Mouse (Mus musculus): ENCODE data around the gene Smpd4.
A peak's percentile ranks its signal among the peaks of the same experiment; 100 is the strongest.
"Not testable (repeated sequence)": the region's sequence is repeated elsewhere in the genome, so short reads cannot be mapped to it uniquely, and the experiment has no call there.

The Smpd4 gene

DNA sequence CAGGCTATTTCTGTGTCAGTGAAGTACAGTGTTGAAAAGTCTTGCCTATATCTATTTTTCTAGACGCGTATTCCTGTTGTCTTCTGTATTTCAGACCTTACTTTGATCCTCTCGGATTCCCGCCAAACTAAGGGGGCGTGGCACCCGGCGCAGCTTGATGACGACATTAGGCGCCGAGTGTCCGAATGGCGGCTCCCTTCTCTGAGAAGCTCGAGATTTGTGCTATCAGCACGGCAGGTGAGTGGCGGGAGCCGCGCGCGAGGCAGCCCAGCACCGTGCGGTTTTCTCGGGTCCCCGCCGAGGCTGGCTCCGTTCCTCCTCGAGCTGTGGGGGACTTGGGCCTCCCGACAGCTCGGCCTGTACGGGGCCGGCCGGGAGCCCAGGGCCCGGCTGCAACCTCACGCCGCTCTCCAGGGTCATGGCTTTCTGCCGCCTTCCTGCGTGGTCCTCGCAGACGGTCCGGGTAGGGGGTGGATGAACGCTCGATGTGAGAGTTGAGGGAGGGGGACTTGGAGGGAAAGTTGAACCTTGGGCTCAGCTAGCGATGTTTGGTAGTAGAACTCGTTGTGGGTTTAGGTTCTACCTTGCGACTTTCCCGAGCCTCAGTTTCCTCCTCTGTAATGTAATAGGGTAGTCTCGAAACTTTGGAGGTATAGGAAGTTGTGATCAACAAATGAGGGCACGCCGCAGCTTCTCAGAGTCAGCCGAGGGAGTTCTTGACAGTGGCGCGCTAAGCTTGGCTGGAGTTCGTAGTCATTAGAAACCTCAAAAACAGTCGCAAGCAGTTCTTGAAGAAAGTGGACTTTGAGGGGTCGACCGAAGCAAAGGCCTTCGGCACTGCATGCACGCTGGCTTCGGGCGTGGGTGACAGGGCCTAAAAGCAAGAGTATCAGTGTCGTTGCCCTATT is at the start of gene Smpd4:
Smpd4 (plus strand) TSS at position 157 of the 908 bp plus-strand sequence.
- DNase-seq = peak; percentile 91 to 95

DNA sequence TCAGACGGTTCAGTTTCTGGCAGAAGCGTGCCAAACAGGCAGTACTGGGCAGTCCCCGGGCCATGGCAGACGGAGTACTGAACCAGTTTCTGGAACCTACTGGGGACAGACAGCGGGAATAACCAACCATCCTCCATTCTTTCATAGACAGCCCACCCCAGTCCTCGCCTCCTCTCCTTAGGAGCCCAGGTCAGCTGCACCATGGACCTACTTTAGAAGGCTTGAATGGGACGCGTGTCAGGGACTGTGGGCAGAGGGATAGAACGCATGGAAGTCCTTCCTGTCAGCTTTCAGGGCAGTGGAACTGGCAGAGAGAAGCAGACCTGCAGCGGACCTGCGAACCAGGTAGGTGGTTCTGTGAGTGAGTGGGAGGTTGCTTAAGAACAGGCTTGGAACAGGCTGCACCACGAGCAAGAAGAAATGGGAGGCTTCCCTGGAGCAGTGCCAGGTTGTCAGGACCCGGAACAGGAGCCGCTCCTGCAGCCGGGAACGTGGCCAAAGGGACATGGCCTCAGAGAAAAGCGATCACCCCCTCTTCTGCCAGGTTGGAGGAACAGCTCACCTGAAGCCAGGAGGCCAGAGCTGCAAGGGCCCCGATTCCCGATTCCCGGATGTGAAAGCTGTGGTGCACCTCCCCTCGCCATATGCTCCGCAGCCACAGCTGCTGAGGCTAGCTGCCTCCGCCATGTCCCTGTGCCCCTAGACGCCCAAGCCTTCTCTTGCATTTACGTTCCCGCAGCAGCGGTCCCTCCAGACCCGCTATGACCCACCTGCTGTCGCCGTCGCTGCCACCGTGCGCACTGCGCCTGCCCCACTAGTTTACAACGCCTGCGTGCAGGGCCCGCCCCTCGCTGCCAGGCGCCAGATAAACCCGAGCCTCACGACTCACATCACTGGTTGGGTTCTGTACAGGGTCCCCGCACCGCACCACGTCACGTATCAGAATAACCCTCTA is 43.0 kb upstream of the Smpd4 start:
- peak; percentile 85 to 88 for DNase-seq

DNA sequence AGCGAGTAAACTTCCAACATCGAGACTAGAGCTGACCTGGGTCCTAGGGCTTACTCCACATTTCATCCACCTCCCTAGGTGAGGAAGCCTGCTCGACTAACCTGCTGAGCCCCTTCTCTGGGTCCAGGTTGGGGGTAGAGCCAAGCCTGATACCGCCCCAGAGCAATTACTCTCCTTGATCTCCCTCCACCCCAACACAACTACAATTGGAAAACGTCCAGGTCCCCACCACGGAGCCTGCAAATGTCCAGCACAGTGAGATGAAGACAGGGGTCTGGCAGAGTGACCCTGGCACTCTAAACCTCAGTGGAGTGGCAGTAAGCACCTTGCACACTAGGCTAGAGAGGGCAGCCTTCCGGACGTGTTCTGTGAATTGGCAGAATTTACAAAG is 42.3 kb upstream of the Smpd4 start:
- DNase-seq = no peak

DNA sequence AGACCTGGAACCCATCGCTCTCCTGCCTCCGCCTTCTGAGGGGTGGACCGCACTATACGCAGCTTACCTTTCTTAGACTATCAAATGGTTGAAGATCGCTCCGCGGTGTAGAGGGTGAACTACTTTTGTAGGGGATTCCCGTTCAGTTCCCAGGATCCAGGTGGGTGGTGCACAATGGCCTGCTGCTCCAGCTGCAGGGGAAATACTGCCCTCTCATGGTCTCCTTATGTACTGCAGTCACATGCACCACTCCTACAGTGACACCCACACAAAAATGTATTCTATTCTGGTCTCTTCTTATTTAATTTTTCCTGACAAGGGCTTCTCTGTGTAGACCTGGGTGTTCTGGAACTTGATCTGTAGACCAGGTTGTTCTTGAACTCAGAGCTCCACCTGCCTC is 36.1 kb upstream of the Smpd4 start, which contains the start of gene Slc7a4:
Slc7a4 (minus strand) TSS at position 151 of the 400 bp plus-strand sequence.
- DNase-seq = peak in 1 of 2 experiments; percentile 15

DNA sequence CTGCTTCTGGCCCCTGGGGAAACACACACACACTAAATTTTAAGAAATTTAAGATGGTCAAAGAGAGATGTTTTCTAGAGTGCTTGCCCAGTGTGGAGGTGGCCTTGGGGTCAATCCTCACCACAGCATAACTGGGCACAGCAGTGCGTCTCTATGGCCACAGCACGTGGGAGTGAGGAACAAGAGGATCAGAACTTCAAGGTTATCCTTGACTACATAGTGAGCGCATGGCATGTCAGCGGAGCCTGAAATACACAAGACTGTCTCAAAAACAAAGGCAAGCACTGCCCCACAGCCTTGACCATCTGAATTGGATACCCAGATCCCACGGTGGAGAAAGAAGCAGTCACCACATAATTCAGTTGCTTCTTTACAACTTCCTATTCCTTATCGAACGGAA is 34.6 kb upstream of the Smpd4 start:
- DNase-seq = no peak

DNA sequence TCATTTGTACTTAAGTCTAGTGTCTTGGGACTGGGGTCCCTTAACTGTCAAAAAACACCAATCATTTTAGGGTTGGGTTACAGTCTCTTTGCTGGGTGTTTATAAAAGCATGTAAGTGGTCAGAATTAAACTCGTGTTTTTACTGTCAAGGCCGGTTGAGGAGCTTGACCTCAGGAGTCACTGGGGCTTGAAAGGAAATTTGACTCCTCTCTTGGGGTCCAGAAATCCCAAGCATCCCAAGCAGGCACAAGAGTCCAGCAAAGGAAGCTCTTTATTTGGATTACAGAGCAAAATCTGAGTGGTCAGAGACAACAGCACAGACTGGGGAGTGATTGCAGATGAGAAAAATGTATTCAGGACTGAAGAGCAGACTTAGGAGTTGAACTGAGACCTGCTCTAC is 28.4 kb upstream of the Smpd4 start:
- DNase-seq = no peak

DNA sequence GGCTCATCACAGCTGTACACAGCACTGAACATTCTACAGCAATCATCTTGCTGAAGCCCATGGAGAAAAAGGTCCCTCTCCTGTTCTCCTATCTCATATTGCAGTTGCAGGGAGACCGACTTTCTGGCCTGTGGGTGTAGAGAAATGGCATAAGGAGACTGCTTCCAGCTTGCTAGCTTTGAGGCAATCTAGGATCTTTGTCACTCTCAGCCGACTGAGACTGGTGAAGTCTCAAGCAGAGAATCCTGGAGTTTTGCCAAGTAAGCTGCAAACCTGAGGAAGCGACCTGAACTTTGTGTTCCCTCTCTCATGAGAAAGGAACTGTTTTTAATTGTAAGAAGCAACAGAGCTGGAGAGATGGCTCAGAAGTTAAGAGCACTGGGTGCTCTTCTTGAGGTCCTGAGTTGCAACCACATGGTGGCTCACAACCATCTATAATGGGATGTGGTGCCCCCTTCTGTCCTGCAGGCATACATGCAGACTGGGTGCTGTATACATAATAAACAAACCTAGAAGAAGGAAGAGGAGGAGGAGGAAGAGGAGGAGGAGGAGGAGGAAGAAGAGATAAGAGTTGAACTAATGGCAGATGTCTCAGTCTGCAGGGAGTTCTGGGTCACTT is 18.1 kb upstream of the Smpd4 start:
- DNase-seq = no peak

DNA sequence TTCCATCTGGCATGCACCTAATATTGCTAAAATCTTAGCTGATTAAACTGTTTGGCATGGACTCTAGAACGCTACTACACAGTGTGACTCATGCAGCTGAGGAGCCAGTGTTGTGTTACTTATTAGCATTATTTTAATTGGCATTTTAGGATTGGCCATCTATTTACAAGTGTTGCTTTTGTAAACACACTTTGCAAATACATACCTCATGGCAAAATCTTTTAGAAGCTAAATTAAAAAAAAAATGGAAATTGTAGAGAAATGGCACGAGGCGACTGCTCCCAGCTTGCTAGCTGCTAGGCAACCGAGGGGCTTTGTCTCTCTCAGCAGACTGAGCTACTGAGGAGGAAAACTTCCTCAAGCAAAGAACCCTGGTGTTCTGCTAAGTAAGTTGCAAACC is 14.2 kb upstream of the Smpd4 start:
- DNase-seq = no peak

DNA sequence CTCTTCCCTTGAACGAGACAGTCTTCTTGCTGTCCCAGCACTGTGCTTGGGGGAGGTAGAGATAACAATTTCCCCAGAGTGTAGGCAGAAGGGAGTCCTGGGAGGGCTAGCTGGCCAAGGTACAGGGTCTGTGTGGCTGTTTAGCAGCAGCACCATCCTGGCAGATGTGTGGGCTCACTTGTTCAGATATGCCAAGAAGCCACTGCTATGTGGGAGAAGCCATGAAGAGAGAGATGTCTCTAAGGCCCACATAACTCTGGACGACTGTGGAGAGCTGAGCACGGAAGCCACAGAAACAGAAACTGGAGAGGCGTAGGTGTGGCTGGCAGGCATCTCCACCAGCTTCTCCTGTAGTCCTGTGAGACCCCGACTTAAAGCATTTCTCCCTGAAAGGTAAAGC is 13.5 kb upstream of the Smpd4 start:
- no peak for DNase-seq

DNA sequence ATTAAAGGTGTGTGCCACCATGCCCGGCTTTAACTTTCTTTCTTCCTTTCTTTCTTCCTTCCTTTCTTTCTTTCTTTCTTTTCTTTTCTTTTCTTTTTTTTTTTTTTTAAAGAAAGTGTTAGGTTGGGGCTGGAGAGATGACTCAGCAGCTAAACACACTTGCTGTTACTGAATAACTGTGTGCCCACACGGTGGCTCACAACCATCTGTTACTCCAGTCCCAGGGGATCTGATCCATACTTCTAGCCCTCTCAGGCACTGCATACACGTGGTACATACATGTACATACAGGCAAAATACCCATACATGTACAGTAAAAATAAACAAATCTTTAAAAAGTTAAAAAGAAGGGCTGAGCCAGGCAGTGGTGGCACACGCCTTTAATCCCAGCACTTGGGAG is 7.8 kb upstream of the Smpd4 start:
- no peak for DNase-seq

DNA sequence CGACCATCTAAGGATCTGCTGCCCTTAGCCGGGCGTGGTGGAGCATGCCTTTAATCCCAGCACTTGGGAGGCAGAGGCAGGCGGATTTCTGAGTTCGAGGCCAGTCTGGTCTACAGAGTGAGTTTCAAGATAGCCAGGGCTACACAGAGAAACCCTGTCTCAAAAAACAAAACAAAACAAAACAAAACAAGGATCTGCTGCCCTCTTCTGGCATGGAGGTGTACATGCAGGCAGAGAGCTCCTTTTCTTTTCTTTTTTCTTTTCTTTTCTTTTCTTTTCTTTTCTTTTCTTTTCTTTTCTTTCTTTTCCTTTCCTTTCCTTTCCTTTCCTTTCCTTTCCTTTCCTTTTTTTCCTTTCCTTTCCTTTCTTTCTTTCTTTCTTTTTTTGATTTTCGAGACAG is 4.4 kb upstream of the Smpd4 start:
- not testable (repeated sequence) for DNase-seq

DNA sequence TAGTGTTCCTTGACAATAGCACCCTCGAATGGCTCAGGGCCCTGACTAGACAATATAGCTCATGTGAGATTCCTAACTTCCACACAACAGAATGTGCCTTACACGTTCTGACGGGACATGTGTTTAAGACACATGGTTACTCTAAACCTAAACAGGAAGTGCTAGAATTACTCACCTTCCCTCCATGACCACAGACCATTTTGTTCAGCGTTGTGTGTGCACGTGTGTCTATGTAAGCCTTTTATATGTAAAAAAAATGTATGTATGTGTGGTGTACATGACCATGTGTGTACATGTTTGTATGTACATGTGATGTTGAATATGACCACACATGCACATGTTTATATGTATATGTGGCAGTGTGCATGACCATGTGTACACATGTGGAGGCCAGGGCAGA is 2.9 kb upstream of the Smpd4 start:
- no peak for DNase-seq

DNA sequence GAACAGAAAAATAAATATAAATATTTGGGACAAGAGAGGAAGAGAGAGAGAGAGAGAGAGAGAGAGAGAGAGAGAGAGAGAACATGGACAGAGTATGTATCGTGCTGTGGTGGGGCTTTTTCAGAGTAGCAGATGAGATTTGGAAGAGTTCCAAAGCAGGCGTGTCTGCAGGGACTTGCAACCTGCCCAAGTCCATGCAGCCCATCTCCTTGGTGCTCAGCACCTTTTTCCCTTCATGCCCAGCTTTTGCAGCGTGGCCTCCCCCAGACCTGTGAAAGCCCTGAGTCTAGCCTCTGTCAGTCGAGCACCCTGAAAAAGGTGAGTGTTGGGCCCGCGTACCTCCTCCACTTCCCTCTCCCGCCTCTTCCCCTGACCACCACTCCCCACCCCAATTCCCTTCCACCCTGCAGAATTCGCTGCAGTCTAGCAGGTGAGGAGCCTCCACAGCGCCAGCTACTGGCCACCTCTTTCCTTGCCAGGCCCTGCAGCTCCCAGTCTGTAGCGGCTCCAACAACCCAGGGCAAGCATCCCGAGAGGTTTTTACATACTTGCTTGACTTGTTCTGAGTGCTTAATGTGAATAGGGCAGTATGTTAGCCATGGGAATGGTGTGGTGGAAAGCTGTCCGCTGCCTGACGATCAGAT is 1.1 kb upstream of the Smpd4 start:
- peak; percentile 65 to 69 for DNase-seq

DNA sequence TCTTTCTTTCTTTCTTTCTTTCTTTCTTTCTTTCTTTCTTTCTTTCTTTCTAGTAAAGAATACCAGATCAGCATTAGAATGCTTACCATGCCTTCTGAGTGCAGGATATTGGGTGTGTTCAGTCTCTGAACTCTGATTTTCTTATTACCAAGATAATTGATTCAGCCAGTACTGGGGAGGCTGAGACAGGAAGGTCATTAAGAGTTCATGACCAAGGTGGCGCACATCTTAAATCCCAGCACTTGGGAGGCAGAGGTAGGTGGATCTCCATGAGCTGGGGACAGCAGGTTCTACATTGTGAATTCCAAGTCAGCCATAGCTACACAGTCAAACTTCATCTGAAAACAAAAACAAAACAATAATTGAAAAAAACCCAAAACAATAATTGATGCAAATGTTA is 2.8 kb downstream of the Smpd4 start:
- no peak for DNase-seq

DNA sequence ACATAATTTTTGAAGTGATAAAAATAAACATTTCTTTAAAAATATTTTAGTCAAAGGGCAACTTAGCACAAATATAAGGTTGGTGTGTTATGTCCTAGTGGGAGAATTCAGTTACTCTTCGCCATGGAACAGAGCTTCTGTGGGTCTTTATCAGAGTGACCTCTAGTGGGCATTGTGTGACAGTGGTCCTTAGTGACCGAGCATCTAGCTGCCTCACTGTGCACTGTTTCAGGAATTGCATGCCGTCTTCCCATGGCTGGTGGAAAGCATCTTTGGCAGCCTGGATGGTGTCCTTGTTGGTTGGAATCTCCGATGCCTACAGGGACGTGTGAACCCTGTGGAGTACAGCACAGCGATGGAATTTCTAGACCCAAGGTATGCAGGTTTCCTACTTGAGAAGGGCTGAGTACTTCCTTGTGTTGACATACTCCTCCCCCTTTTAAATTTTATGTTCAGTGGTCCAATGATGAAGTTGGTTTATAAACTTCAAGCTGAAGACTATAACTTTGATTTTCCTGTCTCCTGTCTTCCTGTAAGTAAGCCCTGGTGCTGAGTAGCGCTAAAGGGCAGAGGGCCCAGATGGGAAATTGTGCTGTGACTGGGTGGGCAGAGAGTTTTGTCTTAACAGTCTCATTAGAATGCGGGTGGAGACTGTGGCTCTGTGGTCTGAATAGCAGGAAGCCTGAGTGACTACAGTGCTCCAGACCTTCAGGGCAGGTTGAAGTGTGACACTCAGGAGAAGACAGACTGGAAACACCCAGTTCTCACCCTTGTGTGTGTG is 6.5 kb downstream of the Smpd4 start:
- DNase-seq = no peak

DNA sequence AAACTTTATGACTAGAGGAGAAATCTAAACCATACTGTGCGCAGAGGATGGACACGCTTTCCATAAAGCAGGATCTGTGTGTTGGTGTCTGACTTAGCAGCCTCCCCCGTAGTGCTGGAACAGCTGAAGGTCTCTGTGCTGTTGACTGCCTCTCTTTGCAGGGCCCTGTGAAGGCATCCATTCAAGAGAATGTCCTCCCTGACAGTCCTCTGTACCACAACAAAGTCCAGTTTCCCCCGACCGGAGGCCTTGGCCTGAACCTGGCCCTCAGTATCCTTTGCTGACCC is 7.1 kb downstream of the Smpd4 start:
- DNase-seq = no peak

DNA sequence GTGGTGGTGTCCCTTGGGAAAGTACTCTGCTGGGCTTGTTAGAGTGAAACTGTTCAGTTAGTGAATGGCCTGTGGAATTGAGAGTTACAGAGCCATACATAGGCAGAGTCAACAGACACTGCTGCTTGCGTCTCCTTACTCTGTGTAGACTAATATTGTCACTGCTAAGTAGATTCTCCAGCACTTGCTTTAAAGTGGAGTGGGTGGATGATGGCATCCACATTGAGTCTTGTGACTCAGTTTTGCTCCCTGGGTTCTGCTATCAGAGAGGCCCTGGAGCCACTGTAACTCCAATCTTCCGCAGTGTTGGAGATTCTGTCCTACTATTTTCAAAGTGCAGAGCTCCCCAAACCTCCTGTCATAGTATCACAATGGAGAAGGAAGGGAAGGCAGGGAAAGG is 13.4 kb downstream of the Smpd4 start:
- DNase-seq = no peak

DNA sequence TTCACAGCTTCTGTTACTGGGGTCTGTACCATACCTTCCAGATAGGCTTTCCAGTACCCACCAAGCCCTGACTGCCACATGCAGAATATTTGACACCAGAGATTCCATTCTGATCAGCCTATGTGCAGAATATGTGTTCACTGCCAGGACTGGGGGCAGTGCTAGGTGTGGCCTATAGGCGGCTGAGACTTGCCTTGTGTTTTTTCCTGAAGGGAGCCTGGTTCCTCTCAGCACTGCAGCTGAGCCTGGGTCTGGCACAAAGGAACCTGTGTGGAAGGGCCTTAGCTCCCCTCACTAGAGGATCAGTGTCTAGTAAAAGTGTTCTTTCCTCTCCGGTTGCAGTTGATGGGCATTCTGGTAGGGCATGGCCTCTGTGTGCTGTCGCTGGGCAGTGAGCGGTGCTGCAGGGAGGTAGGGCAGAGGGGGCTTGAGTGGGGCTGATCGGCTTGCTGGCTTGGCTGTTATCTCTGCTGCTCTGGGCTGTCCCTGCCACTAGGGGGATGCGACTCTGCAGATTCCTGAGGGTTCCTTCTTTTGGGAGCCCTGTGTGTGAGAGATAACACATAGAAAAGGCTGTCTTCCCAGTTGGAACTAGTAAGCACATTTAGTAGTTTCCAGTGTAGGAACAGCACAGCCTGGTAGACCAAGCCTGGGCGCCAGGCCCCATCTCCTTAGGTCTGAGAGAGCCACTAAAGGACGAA is 14.5 kb downstream of the Smpd4 start:
- DNase-seq = no peak

DNA sequence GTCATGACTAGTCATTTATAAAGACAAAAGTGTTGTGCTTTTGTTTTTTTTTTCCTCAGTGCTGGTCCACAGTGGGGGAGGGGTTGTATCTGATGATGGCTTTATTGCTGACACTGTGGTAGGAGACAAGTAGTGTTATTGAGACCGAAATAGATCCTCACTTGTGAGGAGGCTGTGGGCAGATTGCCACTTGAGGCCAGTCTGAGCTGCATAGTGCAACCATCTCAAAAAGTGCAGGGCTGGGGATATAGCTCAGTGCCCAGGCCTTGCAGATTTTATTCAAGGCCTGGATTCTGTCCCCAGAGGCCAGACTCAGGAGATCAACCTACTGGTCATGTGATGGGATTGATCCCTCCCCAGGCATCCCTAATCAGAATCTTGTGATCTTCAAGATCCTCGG is 17.8 kb downstream of the Smpd4 start:
- DNase-seq = no peak

DNA sequence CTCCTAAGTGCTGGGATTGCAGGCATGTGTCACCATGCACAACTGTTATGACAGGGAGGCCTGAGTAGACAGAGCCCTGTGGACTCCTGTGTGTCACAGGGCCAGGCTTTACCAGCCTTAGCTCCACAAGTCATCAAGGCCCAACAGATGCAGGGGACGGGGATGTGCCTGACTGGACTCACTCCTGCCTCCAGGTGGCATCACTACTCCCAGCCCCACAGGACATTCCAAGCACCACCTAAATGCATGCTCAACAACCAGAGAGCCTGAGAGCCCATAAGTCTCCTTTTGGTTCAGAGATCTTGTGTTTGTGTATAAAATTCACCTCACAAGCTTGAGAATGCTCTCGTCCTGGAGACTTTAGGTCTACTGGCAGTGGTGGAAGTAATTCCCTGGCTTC is 18.5 kb downstream of the Smpd4 start:
- DNase-seq = no peak

DNA sequence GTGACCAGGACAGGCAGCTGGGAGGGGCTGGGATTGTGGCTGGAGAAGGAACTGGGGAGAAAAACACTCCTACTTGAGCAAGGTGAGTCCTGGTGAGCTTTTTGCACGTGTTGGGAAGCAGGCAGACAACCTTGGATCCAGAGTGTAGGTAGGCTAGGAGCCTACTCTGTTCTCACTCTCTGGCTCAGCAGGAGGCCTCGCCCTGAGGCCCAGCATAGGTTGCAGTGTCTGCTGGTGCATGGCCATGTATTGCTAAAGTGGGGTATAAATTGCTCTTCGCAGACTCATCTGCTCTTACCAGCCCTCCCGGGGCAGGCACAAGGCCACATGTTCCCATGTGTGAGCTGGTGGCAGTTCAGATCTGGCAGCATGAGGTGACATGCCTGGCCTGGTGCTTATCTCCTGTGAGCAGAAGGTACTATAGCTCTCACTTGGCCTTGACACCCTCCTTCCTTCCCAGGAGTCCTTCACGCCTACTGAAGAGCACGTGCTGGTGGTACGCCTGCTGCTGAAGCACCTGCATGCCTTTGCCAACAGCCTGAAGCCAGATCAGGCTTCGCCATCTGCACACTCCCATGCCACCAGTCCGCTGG is 19.0 kb downstream of the Smpd4 start:
- no peak for DNase-seq
